Mouse (Mus musculus) kidney, postnatal 25 days (tissue): ENCODE data around the gene Sox1.
A peak's percentile ranks its signal among the peaks of the same experiment; 100 is the strongest.

Source experiments
- DNase-seq, 2 experiments: peaks; one replicate each; pipeline ENCODE4 v3.0.0; 2021; ENCODE audit warnings: mixed read lengths in 2 of 2

The Sox1 gene

DNA sequence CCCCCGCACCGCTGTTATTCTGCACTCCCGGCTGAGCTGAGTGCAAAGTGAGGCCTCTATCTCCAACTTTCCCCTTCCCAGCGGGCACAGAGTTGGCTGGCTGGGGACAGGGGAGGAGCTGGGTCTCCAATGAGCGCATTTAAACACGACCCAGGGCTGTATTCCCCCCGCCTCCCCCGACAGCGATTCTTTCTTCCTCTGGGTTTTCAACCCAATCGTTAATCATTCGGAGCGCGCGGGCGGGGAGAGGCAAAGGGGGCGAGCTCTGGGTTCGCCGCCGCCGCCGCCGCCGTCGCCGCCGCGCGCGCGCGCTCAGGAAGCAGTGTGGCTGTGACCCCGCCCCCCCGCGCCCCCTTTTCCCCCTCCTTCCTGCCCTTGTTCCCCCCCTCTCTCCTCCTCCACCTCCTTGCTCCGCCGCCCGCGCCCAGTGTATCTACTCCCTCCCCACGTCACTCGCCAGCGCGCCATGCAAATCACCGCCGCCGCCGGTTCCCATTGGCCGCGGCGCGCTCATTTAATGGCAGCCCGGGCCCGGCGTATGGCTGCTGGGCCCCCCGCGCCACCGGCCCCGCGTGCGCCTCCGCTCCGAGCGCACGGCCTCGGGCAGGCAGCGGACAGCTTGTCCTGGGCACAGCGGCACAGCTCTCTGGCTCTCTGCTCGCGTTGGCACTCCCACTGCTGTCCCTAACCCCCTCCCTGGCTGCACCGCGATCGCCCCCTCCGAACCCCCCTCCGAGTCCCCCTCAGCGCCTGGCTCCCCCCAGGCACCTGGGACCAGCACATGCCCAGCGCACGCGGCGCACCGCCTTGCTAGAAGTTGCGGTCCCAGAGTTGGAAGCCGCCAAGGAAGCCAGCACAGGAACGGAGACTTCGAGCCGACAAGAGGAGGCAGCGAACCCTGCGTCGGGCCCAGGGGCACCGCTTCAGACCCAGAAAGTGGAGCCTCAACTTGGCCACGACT, at the start of gene Sox1:
Sox1 (plus strand) TSS at position 225 of the 961 bp plus-strand sequence.
- DNase-seq, result peak in 1 of 2 experiments; percentile 59

DNA sequence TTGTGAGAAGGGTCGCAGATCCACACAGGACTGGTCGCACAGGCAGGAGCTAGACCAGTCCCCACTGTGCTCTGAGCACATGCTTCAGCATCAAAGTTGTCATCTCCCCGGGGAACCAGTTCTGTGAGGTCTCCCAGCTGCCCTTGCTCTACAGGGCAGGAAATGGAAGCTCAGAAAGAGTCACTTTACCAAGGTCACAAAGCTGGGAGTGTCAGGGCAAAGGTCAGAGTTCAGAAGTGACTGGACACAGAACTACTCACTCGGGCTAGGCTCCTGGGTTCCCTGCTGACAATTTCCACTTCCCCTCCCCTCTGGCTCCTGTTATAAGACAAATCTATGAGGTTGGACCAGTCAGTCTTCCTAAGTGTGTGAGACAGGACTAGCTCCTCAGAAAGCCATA, 49.2 kb upstream of the Sox1 start:
- no peak for DNase-seq

DNA sequence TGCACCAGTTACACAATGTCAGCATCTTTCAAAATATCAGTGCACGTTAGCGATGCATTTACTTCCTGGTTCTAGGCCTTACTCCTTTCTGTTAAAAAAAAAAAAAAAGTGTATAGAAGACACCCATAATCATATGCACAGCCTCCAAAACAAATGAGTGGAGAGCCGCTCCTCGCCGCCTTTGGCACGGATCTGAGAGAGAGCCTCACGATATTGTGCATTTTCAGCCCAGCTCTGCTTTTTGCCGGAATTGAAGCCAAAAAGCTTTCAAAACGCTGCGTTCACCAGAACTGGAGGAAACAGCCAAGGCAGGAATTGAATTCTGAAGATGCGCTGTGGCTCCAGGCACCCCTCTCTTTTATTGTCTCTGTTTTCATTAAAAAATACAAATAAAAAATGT, 48.2 kb upstream of the Sox1 start:
- no peak for DNase-seq

DNA sequence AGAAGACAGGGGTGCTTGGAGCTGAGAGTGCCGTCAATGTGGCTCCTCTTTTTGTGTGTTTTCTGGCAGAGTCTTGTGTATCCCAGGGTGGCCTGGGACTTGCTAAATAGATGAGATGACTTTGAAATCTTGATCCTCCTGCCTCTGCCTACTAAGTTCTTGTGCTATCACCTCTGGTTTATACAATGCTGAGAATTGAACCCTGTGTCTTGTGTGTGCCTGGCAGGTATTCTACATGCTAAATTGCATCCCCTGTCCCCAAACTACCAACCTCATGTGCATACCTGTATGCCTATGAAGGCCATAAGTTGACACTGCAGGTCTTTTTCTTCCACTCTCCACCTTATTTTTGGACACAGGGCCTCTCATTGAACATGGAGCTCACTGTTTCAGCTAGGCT, 46.8 kb upstream of the Sox1 start:
- DNase-seq, result no peak

DNA sequence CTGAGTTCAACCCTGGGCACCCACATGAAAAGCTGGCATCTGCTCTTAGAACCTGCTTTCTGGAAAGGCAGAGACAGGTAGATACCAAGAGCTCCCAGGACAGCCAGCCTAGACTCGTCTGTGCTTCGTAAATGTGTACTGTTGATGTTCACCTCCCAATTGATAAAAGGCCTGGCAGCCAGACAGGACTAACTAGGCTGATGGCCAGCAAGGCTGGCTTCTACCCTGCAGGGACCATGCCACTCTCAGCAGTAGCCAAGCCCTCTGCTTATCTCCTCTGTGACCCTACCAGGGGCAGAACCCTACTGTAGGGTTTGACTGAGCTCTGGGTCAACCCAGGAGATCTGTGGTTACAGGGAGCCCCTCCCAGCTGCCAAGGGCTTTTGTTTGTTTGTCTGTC, 45.5 kb upstream of the Sox1 start:
- DNase-seq, result no peak

DNA sequence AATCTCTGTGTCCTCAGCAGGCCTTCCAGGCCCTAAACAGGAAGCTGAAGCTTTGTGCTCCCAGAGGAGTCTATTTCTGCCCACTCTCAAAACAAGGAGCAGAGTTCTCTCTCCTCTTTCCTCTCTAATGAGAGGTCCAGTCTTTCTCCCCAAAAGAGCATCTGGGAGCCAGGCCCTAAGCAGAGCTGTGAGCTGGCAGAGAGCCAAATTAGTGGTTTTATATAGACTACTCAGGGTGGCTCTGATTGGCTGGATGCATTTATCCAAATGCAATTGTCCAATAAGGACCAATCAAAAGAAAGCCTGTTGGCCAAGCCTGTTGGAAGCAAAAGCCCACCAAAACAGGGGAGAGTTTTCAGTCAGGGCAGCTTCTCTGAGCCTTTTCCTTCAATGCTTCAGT, 44.0 kb upstream of the Sox1 start:
- DNase-seq, result no peak

DNA sequence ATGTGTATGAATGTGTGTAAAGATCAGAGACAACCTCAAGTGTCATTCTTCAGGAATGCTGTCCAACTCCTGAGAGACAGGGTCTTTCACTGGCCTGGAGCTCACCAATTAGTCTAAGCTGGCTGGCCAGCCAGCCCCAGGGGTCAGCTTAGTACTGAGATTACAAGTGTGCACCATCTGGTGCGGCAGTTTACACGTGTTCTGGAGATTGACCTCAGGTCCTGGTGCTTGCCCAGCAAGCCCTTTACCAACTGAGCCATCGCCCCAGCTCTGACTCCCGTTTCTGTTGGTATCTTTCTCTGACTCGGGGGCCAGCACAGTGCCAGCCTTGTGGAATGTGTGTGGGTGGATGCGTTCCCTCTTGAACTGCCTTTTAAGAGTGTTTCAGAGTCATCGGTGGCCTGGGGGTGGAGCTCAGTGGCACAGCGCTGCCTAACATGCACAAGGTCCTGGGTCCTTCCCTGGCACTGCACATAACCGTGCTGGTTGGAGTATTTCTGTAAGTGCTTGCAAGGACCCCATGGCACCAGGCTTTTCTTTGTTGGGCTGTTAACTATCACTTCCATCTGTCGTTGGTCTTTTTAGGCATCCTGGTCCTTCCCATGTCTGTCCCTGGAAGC, 40.6 kb upstream of the Sox1 start:
- no peak for DNase-seq

DNA sequence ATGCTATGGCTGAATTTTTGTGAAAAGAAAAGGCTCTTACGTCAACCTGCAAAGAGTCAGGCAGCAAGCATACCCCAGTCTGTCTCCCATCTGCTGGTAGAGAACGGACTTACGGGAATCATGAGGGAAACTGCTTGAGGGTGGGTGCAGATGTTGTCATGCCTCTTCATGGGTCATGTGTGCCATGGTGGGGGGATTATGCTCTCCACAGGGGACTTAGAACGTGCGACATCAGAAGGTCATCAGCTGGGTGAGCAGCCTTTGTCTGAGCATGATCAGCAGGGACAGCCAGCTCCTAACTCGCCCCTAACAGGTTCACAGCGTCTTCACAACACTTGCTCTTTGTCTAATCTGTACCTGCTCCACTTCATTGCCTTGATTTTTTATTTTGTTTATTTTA, 26.9 kb upstream of the Sox1 start:
- no peak for DNase-seq

DNA sequence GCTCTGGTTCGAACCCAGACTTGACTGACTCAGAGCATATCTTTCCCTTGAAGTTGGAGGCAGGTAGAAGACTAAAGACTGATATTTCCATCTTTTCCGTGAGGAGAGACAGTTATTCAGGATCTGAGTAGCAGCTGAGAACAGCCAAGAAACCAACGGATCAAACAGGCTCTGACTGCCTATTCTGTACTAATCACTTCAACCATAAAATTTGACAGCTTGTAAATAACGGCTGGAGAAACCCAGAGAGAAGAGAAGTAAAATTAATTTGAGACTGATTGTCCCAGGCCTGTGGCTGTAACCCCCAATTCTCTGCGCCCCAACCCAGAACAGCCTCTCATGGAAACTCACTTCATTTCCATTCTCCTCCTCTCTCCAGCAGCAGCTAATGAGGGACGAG, 26.2 kb upstream of the Sox1 start:
- DNase-seq, result no peak

DNA sequence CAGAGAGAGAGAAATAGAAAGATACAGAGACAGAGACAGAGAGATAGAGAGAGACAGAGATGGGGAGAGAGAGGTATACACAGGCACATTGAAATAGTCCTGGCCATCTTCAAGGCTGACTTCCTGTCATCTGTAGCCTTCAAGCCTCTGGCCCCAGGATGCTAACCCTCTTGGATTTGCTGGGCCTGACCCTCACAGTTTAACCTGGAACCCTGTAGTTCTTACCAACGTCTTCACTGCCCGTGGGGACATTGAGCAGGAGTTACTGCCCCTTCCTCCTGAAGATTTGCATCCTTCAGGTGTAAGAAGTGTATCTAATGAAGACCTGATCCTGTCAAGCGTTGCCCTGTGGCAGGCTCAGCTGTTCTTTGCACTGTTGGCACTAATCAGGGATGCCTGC, 14.0 kb upstream of the Sox1 start:
- DNase-seq, result no peak

DNA sequence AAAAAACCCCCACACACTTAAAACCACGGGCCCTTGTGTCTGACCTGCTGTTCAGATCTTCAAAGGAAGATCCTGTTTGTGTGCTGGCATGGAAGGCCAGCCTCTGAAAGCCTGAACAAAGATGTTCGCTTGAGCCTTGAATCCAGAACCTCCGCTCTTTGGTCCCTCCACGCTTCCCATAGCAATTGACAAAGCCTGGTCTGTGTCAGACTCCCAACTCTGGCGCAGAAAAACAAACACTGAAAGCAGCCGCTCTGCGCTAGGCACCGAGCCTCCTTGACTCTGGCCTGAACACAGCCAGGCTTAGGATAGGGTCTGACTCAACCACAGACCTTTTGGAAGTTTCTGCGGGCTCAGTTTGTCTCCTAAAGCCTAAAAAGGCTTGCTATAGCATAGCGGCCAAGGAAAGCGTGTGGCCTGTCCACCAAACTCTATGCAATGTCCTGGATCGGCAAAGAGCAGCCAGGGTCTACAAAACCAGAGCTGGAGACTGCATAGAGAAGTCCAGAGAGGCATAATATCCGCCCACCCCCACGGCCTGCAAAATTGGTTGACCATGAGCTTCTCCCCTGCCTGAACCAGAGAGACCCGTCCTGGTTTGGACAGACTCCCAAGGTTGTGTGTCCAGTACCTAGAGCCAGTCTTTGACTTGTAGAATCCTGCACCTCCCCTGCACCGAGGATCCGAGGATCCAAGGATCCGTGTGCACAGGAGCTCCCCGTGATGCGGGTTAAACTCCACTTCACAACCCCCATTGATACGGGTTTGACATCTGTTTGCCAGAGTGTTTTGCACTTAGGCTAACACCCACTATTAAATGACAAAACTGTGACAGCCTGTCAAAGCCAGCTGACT, 12.2 kb upstream of the Sox1 start:
- DNase-seq, result no peak

DNA sequence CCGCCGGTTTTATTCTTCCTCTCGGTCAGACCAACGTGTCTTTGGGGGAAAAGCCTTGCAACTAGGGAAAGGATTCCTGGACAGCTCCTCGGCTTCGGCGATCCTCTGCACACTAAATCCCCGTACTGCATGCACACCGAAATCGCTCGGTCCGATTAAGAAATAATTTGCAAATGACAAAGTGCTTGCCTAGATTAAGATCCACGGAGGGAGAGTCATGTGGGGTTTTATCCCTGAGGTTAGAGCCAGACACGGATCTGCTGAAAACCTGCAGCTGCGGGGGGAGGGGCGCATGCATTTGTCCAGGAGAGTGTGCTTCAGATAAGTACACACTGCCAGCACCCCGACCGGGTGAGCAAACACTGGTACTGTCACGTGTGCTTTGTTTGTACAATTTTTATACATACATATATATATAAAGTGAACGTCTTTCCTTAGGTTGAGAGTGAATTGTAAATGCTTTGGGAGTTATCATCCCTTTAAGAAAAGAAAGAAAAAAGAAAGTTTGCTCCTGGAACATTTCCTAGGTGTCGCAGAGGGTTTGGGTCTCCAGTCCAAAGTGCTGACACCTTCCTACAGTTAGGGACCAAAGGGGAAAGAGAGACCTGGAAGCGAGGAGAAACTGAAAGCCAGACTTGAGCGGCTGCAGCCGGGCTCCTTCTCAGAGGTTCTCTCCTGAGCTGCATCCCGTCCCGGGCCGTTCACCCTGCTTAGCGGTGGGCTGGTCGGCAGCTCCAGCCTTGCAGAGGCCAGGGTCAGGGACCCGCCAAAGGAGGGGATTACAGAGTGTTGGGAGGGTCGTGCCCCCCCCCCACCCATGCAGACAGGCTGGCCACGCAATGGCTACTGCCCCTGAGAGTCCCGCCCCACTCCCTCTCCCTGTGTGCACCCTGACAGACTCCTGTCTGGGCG, 10.9 kb upstream of the Sox1 start:
- peak in 1 of 2 experiments; percentile 56 for DNase-seq

DNA sequence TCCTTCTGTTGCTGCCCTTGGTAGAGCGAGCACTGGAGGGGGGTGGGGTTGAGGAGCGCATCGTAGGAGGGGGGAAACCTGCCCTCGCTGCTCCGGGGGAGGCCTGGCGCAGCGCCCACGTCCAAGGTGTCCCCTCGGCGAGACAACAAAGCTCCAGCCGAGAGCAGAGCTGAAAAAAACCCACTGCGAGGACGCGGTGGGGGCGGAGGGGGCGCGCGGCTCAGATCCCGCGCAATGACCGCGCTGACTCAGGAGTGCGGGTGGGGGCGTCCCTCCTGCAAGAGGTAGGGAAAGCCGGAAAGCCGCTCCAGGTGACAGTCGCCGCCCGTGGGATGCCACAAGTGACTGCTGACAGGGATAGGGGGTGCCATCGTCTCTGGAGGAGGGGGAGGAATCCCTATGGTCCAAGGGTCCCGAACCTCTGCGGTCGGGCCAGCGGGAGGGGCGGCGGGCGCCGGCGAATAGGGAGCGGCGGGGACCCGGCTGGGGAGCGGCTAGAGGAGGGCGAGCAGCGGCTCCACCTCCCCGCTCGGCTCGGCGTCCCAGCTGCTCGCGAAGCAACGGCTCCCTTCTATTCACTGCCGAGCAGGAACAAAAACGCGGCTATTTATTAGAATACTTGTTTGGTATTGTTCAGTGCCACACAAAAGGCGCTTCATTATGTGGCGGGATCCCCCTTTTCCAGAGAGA, 10.0 kb upstream of the Sox1 start:
- DNase-seq, result no peak

DNA sequence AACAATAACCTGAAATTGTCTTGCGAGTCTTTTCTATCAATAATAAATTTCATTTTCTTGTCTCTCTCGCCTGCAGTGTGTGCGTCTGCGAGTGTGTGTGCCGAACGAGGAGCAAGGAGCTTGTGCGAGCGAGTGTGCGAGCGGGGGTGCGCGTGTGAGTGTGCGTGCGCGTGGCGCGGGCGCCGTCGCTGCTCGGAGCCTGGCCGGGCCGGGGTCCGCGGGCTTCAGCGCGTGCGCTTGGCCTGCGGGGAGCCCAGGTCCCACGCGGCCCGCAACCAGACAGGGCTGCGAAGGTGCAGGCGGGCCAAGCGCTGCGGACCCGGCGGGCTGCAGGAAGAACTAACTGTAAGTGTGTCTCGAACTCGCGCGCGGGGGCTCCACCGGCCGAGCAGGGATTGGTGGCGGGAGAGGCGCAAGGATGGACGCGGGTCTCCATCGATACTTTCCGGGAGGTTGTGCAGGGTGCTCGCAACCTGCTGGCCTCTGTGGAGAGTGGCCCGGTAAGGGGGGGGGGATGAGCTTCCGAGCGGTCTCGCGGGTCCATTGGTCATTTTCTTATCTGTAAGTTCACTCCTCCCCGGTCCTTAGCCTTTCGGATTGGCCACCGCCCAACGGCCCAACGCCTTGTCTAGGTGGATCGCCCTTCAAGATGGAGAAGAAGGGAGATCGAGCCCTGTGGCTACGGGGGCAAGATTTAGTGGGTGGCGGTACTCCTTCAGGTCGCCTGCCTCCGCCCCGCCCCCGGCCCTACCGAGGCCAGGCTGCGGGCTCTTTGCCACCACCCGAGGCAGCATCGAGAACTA, 9.2 kb upstream of the Sox1 start:
- DNase-seq, result no peak

DNA sequence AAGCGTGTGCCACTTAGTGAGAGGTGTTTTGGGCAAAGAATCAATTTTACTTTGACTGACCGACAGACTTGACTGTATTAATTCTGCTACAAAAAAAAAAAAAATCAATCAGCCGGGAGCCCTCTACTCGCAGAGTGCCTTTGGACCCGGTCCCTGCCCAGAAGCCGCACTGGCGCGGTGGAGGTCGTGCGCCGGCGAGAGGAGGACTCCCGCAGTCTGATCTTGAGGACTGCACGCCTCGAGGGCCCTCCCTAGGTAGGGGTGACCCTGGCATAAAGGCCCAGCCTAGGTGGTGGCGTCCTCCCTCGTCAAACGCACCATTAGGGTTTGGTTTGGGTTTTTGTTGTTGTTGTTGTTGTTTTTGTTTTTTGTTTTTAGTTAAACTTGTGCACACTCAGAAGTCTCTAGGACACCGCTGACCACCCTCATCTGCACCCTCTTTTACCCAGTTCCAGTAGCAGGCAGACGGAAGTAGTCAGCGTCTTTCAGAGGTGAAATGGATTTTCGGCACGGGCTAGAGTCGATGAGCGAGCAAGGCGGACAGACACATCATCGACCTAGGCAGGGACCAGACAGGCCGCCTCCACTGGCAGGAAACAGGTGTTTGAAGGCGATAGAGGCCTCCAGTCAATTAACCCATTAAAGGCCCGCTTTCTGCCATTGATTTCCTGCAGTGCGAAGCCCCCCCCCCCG, 8.4 kb upstream of the Sox1 start:
- no peak for DNase-seq

DNA sequence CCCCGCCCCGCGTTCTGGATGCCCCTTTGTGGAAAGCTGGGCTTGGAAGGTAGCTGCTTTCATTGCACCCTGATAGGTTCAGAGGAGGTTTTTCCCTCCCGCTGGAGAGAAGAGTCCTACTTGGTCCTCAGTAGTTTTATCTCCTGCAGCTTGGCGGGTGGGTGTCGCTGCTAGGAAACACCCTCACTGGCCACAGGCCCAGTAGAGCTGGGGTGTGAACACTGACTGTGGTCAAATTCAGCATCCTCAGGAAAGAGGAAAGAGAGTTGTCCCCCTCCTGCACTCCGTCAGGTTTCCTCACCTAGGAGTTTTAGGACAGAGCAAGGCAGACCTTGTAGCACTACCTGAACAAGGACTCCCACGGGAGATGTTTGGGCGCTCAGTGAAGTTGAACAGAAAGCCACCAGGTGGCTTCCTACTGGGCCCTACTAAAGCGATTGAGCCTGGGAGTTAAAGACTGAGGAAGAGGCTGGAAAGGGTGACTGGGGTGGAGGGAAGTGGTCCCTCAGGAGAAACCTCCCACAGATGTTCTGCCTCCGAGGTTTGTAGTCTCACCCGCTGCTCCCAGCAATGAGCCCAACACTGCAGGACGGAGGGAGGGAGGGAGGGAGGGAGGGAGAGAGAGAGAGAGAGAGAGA, 7.8 kb upstream of the Sox1 start:
- no peak for DNase-seq

DNA sequence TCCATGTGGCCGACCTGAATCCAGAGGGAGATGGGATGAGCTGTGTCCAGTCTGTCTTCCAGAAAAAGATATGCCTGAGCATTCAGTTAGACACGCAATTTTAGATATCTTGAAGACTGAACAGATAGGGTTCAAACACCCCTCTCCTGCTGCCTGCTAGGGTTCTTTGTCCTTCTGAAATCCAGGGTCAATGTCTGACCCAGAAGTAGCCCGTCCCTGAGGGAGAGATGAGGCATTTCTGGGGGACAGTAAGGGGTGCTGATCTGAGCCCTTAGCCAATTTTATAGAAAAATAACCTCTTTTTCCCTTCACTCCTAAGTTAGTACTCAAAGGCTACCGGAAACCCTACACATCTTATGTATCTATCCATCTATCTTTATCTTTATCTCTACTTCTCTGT, 7.2 kb upstream of the Sox1 start:
- no peak for DNase-seq

DNA sequence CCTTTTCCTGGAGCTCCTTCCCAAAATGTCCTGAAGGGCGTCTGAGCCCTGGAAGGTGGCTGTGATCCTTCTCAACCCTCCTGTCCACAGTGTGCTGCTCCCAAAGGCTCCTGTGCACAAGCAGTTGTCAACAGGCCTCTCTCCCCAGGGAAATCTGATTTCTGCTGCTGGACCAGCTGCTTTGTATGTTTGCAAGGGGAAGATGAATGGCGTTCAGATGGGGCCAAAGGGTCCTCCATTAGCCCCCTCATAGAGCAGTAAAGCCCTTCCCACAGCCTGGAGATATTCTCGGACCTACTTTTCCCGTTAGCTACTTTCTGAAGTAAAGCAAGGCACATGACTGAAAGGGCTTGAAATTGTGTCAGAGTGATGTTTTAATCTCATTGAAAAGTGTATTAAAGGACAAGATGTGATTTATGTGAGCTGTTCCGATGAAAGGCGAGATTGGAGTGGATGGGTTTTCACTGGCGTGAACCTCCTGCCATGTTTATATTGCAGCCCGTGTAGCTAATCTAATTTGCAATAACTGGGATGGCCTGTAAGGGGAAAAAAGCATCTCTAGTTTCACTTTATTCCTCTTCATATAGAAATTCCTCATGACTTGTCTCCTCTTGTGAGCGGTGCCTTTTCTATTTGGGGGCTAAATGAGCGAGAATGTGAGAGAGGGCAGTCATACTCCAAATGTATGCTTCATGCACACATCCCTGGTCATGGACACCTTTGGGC, 6.5 kb upstream of the Sox1 start:
- no peak for DNase-seq

DNA sequence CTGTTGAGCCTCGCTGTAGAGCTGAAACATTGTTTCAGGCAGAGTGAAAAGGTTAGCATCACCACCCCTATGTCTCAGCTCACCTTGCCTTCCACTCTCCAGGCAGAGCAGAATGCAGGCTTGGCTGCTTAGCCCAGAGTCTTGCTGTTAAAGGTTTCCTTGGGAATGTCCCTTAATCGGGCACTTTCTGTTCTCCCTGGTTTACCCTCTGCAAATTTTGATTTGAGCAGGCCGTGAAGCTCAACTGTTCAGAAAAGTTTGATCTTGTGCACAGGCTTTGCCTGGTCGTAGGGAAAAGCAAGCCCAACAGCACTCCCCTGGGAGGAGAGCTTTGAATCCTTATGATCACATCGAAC, 6.0 kb upstream of the Sox1 start:
- no peak for DNase-seq
